Comparison of ENCODE assay signal across 10 mouse cellular contexts in the genomic region with DNA sequence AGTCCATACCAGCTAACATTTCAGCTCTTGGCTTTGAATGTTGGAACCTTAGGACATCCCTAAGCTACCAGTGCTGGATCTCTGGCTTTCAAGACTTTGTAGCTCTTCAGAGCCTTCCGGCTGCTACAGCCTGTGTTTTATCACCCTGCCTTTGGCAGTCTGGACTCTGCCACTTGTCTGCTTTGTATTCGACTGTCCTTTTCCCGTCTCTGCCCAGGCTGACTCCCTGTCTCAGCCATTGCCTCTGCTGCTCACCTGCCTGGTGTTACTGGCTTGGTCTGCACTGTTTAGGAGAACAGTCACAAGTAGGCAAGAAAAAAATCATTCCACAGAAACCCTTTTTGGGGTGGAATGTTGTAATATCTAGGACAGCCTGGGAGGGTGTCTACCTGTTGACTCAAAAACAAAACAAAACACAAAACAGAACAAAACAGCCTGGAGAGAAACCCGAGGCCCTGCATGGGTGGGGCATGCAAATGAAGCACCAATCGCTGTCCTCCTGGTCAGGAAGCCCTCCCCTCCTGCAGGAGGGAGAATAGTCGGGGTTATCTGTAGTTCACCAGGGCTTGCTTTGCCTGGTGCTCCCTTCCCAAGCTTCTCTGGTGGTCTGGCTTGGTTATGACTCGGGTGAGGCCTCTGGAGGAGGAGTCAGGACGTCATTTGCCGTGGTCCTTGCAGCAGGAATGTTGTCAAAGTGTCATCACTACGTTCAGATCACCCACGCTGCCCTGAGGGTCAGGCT. TPM values are rescaled to one million over a fixed set of nuclear protein-coding genes. Genes with fewer than 3 reads are reported as not detected.
DNase-seq lines count a peak whose midpoint lies in the region; ATAC-seq and TF ChIP-seq lines count a peak whose summit lies in the region.
"Had no signal": no experiment of that assay in that cellular context is flagged by ENCODE, and none has a peak within 500 bp of the region (broad histone marks: within the 10 kb centered on the region; RNA-seq: fewer than 3 reads in every experiment).

No protein-coding gene starts in this region.

- 15% methylated on average over 11 of the region's 11 CpGs for WGBS in hindbrain, embryonic 16.5 days
- 9% methylated on average over 11 of the region's 11 CpGs for WGBS in liver, embryonic 11.5 days

- 0 out of 2 replicates have a peak overlapping the region, but pooled peaks have one; percentile 9 for H3K4me2 ChIP-seq in hindbrain, embryonic 16.5 days (ENCODE audit: low read length)
- H3K4me2 ChIP-seq in liver, embryonic 11.5 days: peak overlapping the region; percentile 62
- H3K4me2 ChIP-seq: midbrain, embryonic 12.5 days had no signal

- H3K4me1 ChIP-seq in hindbrain, embryonic 16.5 days (ENCODE audit: control insufficient read depth, insufficient read depth, low read depth, low read length): no peaks in the 10 kb centered on the region
- peaks cover 17% of the 10 kb centered on the region for H3K4me1 ChIP-seq in liver, embryonic 11.5 days (replicated peaks; ENCODE audit: control insufficient read depth, insufficient read depth, low read length)

- TF ChIP-seq CTCF in layer of hippocampus, adult 2 months (conservative IDR thresholded peaks at IDR 0.05): no peak

- no peak overlapping the region for H3K27ac ChIP-seq in hindbrain, embryonic 16.5 days (ENCODE audit: low read depth, low read length)
- H3K27ac ChIP-seq in liver, embryonic 11.5 days (ENCODE audit: low read depth, low read length): peak overlapping the region; percentile 68
- H3K27ac ChIP-seq in layer of hippocampus, adult 2 months: no peak overlapping the region
- H3K27ac ChIP-seq: midbrain, embryonic 12.5 days had no signal

- no peak for ATAC-seq in hindbrain, embryonic 16.5 days
- peak; percentile 99 for ATAC-seq in liver, embryonic 11.5 days (replicated peaks; ENCODE audit: low FRiP score)

- peak; percentile 18 for DNase-seq in ovary, postnatal 14 days (ENCODE audit: low spot score)
- no peak for DNase-seq in ovary, adult 18-20 months (ENCODE audit: low spot score)
- DNase-seq in gastrocnemius, postnatal 10 days: peak; percentile 23
- DNase-seq in liver, embryonic 11.5 days (ENCODE audit: low spot score): peak; percentile 68
- DNase-seq in skeletal muscle tissue, adult 2 months (ENCODE audit: low read depth, low spot score): peak; percentile 38
- no peak for DNase-seq in layer of hippocampus, adult 2 months (ENCODE audit: low spot score in 2 of 2)
- no peak for DNase-seq in frontal cortex, postnatal 25 days (ENCODE audit: low spot score in 2 of 2)

- H3K4me3 ChIP-seq in hindbrain, embryonic 16.5 days (ENCODE audit: low read length): no peak overlapping the region
- H3K4me3 ChIP-seq in liver, embryonic 11.5 days (ENCODE audit: low read depth, low read length): peak overlapping the region; percentile 28
- no peak overlapping the region; the same call in 1 of the 2 replicates for H3K4me3 ChIP-seq in layer of hippocampus, adult 2 months
- H3K4me3 ChIP-seq: midbrain, embryonic 12.5 days had no signal

- H3K9me3 ChIP-seq in hindbrain, embryonic 16.5 days (ENCODE audit: control insufficient read depth, low read length): no peaks in the 10 kb centered on the region
- no peaks in the 10 kb centered on the region for H3K9me3 ChIP-seq in liver, embryonic 11.5 days (ENCODE audit: control insufficient read depth, low read length)
- H3K9me3 ChIP-seq: G1E; midbrain, embryonic 12.5 days had no signal

- no peak overlapping the region for H3K9ac ChIP-seq in hindbrain, embryonic 16.5 days (ENCODE audit: low read depth, low read length)
- H3K9ac ChIP-seq in liver, embryonic 11.5 days (ENCODE audit: low read depth, low read length): peak overlapping the region; percentile 50
- H3K9ac ChIP-seq: midbrain, embryonic 12.5 days had no signal

- no peaks in the 10 kb centered on the region for H3K27me3 ChIP-seq in hindbrain, embryonic 16.5 days (replicated peaks; ENCODE audit: control insufficient read depth, insufficient read depth, low read length)
- no peaks in the 10 kb centered on the region for H3K27me3 ChIP-seq in liver, embryonic 11.5 days (replicated peaks; ENCODE audit: control insufficient read depth, insufficient read depth, low read length)
- H3K27me3 ChIP-seq: midbrain, embryonic 12.5 days had no signal

- no peaks in the 10 kb centered on the region for H3K36me3 ChIP-seq in hindbrain, embryonic 16.5 days (ENCODE audit: control insufficient read depth, insufficient read depth, low read length)
- no peaks in the 10 kb centered on the region for H3K36me3 ChIP-seq in liver, embryonic 11.5 days (ENCODE audit: control insufficient read depth, insufficient read depth, low read length)
- H3K36me3 ChIP-seq: G1E; midbrain, embryonic 12.5 days had no signal

RNA-seq across cellular contexts. Expression of gene Uaca, which starts 19.0 kb away (rescaled TPM):
- 10 to 100 TPM; 84.9 to 90.4 TPM for total RNA-seq in gastrocnemius, postnatal 10 days (2021)
- polyA plus RNA-seq in hindbrain, embryonic 16.5 days (2015; fragmentation: Nextera tagmentation; extraction: Ambion mirVana): 15.8 and 22.2 TPM in 2 replicates
- polyA plus RNA-seq in liver, embryonic 11.5 days (2014; fragmentation: Nextera tagmentation; extraction: Ambion mirVana): 10.0 and 10.3 TPM in 2 replicates
- 1 to 10 TPM; 6.8 to 6.9 TPM for total RNA-seq in layer of hippocampus, adult 2 months (2021)
- polyA plus RNA-seq: G1E had no signal

Comparison
In these comparisons a context has a peak if more than half of its experiments do, and no peak if none do; other contexts are left out.
1. DNase-seq: peak in ovary, postnatal 14 days (single experiment), gastrocnemius, postnatal 10 days (single experiment), liver, embryonic 11.5 days (single experiment) and skeletal muscle tissue, adult 2 months (single experiment); none in ovary, adult 18-20 months (single experiment), layer of hippocampus, adult 2 months (0 of 2) and frontal cortex, postnatal 25 days (0 of 2).
2. RNA of gene Uaca, which starts 19.0 kb away (total RNA-seq): 84.9 to 90.4 TPM in gastrocnemius, postnatal 10 days; 6.8 to 6.9 TPM in layer of hippocampus, adult 2 months; every median in the first group is over 10 times any median in the second.